Mouse (Mus musculus): ENCODE measurements around the gene Tfe3.

DNA sequence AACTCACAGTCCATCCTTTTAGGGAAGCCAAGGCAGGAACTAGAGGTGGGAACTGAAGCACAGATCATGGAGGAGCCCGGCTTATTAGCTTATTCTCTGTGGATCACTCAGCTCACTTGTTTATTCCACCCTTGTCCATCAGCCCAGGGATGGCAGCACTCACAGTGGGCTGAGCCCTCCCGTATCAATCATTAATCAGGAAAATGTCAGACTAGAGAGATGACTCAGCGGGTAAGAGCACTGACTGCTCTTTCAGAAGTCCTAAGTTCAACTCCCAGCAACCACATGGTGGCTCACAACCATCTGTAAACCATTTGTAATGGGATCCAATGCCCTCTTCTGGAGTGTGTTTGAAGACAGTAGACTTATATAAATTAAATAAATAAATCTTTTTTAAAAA is 35.0 kb downstream of the Tfe3 start:
- TF ChIP-seq CTCF (IDR thresholded peaks at IDR 0.05; ENCODE audit: low read depth, low read length) (no peak), POLR2A (IDR thresholded peaks at IDR 0.05; ENCODE audit: insufficient read depth, low read length) (no peak), EP300 (IDR thresholded peaks at IDR 0.05; ENCODE audit: insufficient read depth, low read depth, low read length) (no peak)

Measured in ES-Bruce4 (cell line).